Mouse (Mus musculus) lung, adult 18-20 months (tissue): Measurements from ENCODE around the gene Tcf20.

ENCODE experiments used
- DNase-seq, 2 experiments: peaks; one replicate each; pipeline ENCODE4 v3.0.0; 2022; ENCODE audit warnings: mixed read lengths in 2 of 2

Gene Tcf20

GRCm38 (mm10) chr15:82987732-82988112, at the start of gene Tcf20:
TSS of gene Tcf20 (minus strand) at chr15:82987872.
- DNase-seq = peak; percentile 91 to 93

- DNase-seq = no peak
Observed at GRCm38 (mm10) chr15:83036900-83037519, 49.3 kb upstream of the Tcf20 start.

GRCm38 (mm10) chr15:83036089-83036488, 48.4 kb upstream of the Tcf20 start:
- DNase-seq = peak; percentile 57 to 59

- DNase-seq = no peak
Observed at GRCm38 (mm10) chr15:83034275-83034977, 46.8 kb upstream of the Tcf20 start.

DNA sequence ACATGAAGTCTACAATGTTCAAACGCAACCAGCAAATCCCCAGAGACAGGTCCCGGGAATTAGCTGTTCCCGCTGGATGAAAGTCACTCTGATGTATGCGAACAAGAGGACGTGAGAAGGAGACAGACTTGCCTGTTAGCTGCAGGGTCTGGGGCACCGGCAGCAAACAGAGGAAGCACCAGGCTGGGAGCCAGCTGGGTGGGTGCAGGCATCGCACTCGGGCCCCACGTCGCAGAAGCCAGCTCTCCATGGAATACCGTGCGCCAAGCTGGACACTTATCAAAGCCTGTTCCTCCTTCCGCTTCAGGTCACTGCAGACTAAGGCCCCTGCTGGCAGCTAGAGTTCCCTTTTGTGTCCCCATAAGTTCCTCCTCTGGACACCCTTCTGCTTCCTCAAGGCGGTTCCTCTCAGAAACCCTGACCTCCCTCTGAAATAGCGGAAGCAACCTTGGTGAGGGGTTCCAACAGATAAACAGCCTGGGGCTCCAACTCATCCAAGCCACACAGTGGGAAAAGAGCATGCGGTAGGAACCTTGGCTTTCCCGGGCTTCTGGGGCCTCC, 45.4 kb upstream of the Tcf20 start, which contains the start of gene Nfam1:
Gene Nfam1, minus strand, starts transcription at position 326 of the 561 bp plus-strand sequence.
- DNase-seq = peak; percentile 41 to 59

- no peak for DNase-seq
Observed at GRCm38 (mm10) chr15:83030884-83031283, 43.2 kb upstream of the Tcf20 start.

DNA sequence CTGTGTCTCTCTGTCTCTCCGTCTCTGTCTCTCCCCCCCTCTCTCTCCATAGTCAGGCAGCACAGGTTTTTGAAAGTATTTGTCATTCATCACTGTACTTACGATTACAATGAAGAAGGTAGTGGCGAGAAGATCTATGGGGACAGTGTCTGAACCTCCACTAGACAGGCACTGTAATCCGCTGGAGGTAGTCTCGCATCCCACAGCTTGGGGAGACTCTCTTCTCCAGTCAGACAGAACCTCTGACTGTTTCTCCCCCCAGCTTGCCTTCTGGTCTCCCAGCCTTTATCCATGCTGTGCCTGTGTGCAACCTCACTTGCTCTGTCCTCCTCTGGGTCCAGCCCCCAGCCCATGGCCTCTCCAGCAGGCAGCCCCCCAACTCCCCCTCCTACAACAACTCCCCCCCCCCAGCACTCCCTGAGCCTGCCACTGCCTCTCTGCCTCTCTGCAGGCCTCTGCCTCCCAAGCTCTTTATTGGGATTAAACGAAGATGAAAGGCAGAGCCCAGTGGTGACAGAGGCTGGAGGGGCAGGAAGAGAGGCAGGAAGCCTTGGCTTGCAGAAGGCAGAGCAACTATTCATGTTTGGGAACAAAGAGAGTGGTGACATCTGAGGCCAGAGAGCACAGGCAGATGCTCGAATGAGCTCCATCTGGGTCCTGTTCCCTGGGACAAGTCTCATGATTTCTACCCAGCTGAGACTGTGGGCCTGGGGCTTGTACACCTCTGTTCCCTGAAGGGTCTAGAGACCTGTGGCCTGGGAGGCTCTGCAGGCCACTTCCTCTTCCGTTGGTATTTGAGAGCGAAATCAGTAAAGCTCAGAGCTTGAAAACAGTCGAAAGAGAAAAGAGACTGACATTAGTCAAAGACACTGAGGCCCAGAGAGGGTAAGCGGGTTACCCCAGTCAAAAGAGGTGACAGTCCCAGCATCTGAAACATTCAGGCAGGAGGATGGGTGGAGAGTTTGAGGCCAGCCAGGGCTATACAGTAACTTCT, 42.4 kb upstream of the Tcf20 start:
- DNase-seq = no peak

GRCm38 (mm10) chr15:83026129-83026528, 38.5 kb upstream of the Tcf20 start:
- no peak for DNase-seq

GRCm38 (mm10) chr15:83025041-83025760, 37.5 kb upstream of the Tcf20 start:
- no peak for DNase-seq

GRCm38 (mm10) chr15:83022947-83023346, 35.3 kb upstream of the Tcf20 start:
- no peak for DNase-seq

GRCm38 (mm10) chr15:83010990-83011664, 23.5 kb upstream of the Tcf20 start:
- DNase-seq = no peak

- DNase-seq = no peak
Observed at GRCm38 (mm10) chr15:83010423-83010822, 22.8 kb upstream of the Tcf20 start.

- DNase-seq = peak; percentile 47 to 64
Observed at GRCm38 (mm10) chr15:83009532-83009931, 21.9 kb upstream of the Tcf20 start.

GRCm38 (mm10) chr15:83008761-83009423, 21.2 kb upstream of the Tcf20 start:
- DNase-seq = peak; percentile 16 to 48

GRCm38 (mm10) chr15:83007346-83007920, 19.8 kb upstream of the Tcf20 start:
- no peak for DNase-seq

DNA sequence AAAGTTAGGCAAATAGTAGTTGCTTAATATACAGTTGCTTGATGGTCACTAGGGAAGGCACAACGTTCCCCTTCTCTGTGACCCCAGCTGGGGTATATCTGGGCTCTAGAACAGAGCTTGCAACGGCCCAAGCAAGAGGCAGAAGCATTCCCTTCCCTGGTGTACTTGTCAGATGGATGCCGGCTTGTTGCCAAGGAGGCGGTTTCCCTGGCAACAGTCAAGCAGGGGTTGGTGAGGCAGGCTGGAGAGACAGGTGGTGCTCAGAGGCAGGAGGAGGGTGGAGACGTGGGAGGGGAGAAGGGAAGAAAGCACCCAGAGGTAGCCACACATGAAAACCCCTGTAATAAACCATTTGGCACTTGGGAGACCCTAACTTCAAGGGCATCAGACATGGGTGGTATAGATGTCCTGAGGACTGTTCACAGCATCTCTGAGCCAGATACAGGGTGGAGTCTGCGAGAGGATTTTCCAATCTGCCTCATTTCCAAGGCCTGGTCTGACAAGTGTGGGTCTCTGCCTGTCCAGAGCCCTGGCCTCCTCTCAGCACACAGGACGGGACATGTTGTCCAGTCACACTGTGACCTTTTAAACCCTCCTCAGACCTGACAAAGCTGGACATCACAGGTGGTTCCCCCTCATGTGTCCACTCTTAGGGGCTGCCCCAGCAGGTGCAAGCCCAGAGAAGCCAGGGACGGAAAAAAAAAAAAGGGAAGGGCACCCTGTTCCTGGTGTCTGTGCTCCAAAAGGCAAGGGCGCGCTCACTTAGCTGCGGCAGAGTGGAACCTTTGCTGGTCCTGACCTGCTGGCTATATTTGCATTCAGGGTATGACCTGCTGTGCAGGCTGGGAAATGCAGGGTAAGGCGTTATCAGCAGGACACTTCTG, 15.2 kb upstream of the Tcf20 start:
- no peak for DNase-seq

DNA sequence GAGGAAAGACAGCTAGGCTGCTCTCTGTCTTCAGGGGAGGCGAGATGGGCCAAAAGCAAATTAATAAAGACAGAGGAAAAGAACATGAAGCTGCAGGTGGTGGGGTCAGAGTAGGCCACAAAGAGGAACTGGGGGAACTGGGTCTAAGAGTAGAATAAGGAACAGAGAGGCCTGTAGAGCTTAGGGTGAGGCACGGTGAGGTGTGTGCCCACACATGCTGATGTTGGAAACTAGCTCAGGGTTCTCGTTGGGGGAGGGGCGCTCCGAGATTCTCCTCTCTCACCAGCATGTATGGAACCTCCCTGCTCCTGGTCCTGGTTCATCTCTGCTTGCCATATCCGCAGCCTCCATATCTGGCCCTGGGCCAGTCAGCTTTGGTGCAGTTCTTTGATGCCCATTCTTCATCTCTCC, 11.1 kb upstream of the Tcf20 start:
- peak; percentile 21 to 27 for DNase-seq

DNA sequence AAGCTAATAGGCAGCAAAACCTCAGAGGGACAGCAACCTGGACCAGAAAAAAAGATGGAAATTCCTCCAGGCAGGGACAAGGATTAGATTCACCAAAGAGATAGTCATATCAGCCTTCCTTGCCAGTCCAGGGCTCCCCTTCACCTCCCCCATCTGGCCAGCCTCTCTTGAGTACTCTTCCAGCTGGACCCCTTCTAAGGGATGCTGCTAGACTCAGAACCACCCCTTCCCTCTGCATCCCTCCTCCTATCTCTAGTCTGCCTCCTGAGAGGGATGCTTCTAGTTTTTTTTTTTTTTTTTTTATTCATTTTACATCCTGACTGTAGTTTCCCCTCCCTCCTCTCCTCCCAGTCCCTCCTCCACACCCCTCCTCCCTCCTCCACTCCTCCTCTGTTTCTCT, 8.8 kb upstream of the Tcf20 start:
- DNase-seq = no peak

DNA sequence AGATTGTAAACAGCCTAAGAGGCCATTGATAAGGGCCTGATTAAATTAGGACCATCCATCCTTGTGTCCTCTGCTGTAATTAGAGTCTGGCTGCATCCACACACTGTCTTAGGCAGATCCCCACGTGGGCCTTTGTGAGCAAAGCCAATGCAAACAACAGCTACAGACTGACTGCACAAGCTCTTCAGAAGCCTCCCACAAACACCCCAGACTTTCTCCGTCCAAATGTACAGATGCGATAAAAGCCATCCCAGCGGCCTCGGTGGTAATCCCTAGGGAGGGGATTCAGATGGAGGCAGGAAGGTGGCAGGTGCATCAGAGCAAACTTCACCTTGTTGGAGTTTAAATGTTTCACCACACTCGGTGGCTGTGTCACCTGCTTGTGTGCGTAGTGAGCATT, 7.6 kb upstream of the Tcf20 start:
- DNase-seq = no peak

GRCm38 (mm10) chr15:82992911-82993310, 5.2 kb upstream of the Tcf20 start:
- DNase-seq = no peak
